Mouse (Mus musculus) T-cell, adult 2 months (primary cell): ENCODE data around the gene 4921504E06Rik.

Source experiments
- DNase-seq: peaks from one replicate; pipeline ENCODE4 v3.0.0; 2022; ENCODE audit warnings: low spot score

The 4921504E06Rik gene

DNA sequence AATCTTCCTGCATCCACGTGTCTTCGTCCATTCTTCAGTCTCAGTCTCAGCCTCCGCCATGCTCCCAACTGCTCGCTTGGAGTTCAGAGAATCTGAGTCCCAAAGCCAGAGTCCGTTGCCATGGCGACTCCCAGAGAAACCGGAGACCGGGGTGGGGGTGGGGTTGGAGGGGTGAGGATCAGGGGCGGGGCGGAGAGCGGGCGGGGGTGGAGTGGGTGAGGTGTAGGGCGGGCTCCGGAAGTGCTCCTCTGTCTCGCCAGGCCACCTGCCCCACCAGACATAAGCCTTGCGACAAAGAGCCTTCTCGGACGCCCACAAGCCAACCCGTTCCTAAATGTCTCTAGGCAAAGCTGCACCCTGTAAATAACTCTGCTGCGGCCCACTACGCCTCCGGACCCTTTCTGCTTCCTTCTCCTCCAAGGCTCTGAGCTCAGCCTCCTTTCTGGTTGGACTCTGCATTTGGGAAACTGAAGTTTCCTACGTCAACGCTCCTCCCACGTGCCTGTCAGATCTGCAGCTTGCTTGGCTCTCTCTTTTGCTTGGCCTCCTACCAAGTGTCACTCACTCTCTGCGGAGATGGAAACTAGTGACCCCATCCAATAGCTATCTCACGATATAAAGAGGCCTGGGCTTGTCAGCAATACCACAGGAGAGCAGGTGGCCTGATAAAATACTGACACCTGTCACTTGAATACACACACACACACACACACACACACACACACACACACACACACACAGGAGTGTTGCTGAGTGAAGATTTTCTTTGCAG is at the start of gene 4921504E06Rik:
4921504E06Rik (minus strand) TSS at position 94 of the 772 bp plus-strand sequence.
- DNase-seq: peak; percentile 66

DNA sequence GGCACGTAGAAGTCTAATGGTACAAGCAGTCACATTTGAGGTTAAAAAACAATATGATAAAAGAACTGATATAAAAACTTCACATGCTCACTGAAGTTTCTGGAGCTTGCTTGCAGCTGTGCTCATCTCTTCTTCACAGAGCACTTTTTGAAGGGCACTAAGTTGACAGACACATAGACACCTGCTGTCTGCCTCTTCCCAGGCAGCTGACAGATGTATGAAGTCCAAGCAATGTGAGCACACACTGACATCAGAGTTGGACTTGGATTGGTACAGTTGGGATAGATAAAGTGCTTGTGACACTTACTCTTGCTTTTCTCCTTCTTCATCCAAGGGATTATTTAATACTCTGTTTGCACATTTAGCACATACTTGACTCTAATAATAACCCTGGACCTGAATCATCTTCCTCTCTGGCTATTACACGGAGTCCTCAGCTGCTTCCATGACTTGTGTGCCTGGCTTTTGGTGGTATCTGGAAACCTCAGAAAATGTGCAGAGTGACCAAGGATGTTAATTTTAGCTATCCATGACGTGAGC is 47.7 kb upstream of the 4921504E06Rik start:
- DNase-seq: no peak

DNA sequence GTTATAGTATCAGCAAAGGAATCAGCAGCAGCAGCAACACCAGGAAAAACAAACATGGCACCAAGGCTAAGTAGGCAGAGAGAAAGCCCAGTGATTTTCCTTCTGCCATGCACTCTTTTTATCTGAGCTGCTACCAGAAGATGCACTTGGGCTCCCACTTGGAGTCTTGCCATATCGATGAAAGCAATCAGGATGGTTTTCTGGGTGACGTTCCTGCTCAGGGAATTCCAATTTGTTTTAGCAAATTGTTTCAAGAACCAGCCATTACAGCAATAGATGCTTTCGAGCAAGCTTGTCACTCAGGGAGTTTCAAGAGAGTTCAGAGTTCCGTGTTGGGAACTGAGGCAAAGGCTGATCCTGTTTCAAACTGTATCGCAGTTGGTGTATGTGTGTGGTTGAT is 47.1 kb upstream of the 4921504E06Rik start:
- no peak for DNase-seq

DNA sequence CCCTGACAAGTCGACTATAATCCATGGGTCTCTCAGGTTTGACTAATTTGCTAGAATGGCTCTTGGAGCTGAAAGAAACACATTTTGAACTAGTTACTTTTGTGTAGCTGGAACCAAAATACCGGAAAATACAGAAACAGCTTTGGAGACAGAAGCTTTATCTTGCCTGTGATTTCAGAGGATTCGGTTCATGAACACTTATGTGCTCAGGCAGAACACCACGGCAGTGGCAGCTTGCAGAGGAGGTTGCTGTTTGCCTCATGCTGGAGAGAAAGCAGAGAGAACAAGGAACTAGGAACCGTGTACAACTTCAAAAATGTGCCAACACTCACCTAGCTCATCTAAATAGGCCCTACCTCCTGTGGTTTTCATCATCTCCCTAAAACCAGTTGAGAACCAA is 46.1 kb upstream of the 4921504E06Rik start:
- DNase-seq: no peak

DNA sequence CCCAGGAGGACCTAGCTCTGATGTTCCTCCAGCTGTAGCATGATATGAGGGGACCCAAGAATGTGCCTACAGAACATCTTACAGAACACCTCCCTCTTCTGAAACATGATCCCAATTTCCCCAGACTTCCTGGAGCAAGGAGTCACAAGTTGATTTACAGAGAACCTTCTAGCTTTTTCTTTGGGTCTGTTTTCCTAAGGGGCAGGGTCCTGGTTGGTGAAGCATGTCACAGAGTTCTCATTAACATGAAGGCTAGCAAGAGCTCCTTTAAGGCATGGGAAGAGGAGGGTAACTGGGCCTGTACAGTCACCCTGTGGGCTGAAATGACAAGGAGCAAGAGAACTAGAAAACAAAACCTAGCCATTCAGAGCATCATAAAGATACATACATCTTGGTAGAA is 43.3 kb upstream of the 4921504E06Rik start:
- DNase-seq: no peak

DNA sequence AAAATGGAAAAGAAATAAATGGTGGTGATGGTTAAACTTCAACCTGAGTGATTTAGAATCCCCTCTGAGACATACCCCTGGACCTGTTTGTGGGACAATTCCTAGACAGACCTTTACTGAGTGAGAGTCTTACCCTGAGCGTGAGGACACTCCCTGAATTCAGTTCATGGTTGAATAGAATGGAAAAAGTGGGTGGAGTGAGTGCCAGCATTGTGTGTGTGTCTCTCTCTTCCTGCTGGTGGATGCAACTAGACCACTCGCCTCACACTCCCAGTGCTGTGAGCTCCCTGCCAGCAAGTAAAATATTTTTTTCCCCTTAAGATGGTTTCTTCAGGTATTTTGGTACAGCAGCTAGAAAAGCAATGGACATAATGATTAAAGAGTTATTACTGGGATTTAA is 42.7 kb upstream of the 4921504E06Rik start:
- DNase-seq: no peak

DNA sequence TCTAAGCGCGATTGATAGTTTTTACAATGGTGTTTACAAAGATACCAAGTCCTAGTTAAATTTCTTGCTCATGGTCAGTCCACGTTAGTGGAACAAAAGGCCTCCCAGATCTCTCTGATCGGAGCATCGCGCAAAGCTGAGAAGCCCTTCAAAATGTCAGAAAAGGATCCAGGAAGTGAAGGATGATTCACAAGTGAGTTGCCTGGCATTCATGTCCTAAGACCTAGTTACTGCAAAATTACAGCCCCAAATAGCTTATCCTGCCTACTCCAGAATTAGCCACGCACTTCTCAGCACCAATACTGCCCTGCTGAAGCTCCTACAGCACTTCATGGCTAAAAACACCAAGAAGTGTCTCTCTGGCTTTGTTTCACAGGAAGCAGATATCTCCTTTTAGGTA is 41.1 kb upstream of the 4921504E06Rik start:
- DNase-seq: no peak

DNA sequence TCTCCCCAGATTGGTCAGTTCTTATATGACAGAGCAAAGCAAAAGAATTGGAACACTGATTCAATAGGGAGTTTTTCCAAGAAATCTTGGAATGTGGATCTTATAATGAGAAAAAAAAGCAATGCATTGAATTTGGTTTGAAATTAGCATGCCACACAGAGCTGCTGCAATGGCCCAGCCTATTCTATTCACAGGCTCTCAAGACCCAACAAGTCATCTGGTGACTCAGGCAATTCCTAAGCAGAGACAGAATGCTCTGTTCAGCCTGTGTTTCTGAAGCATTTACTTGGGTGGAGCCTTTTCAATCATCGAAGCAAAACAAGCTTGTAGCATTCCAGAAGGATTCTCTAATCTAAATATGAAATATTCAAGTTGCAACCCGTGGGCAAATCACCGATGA is 26.1 kb upstream of the 4921504E06Rik start:
- DNase-seq: no peak

DNA sequence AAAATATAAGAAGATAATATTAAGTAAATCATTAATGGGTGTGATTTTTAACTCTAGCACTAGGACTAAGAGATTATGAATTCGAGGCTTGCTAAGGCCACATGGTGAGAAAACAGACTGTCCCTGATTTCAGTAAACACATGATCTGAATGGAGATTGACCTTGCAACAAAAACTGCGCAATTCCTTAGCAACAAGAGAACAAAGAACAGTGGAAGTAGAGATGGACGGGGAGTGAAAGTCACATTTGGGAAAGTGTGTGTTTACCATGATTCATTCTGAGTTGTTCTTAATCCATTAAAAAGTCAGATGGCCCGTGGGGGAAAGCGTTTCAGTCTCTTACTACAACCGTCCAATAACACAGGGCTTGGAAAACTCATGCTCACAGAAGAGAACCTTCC is 25.5 kb upstream of the 4921504E06Rik start:
- DNase-seq: no peak

DNA sequence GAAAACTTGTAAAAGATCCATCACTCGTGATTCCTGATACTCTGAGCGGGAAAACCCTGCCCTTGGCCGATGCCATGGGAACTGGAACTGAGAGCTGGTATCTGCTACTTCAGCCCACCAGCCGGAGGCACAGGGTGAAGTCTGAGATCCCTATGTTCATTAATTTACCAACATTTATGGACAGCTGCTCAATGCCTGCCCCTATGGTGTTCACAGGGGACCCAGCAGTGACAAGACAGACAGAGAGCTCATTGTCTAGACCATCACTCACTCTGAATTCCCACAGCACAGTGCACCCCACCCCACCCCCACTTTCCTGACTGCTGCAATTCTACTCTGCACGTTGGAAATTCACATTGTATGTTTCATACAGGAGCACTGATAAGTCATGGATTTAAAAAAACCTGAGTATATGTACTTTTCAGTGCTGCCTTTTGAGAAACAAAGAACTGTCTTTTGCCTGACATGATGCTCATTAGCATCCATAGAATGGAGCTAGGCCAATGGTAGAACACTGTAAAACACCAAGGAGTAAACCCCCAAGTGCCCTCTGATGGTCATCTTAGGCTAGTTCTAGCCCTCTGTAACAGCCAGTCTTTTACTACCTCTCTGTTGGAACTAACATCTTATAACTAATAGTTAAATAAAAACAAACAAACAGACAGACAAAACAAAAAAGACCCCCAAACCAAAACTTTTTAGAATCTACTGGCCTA is 8.6 kb upstream of the 4921504E06Rik start:
- DNase-seq: no peak

DNA sequence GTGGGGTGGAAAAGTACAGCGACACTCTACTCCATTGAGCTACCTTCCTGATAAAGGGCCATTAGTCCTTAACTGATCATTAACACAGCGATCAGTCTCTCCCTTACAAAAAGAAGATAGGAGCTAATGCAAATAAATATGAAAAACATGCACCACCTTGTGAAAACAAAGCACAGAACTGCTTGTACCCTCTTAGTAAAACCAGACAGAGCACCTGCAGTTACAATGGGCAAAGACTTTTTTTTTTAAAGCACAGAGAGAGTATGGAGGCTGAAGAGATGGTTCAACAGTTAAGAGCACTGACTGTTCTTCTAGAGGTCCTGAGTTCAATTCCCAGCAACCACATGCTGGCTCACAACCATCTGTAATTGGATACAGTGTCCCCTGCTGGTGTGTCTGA is 6.9 kb upstream of the 4921504E06Rik start:
- no peak for DNase-seq

DNA sequence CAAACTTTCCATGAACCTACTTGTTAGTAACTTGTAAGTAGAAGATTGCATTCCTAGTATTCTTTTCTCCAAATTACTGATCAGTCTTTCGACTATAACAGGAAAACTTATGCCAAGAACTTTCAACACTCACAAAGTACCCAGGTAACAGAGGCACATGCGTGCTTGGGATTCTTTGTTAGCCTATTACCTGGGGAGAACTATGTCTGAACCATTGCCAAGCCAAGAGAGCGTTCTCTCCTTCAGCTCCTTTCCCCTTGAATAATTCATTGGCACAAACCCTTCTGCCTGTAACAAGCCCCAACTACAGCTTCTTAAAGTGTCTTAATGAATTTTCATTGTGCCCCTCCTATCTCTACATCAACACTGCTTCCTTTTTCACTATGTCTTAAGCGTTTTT is 6.4 kb upstream of the 4921504E06Rik start:
- no peak for DNase-seq

DNA sequence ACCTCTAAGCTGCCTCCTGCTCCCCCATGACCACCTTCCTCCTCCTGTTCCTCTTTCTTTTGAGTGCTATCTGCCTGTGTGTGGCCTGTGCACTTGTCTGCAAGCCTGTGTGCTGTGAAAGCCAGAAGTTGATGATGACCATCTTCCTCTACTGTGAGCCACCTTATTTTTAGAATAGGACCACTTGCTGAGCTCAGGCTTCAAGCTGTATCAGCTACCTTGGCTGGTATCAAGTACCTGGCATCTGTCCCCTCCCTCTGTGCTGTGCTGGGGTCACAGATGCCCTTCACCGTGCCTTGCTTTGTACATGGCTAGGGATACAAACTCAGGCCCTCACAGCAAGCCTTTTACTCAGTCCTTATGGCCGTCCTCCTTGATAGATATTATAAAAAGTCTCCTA is 2.3 kb downstream of the 4921504E06Rik start:
- no peak for DNase-seq

DNA sequence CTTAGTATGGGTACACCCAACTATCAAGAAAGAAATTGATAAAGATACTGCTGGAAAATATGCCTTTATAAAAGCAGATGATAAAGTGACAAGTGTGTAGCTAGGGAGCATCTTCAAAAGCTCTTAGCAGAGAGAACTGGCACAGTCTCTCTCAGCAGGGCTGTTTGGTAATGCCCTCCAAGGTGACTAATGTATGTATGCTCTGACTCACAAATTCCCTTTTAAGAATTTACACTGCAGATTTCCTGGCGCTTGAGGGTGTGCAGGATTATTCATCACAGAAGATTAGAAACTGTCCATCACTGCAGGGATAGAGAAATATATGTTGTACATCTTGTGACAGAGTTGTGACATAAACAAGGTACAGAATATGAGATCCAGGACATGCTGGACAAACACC is 12.8 kb downstream of the 4921504E06Rik start:
- DNase-seq: no peak

DNA sequence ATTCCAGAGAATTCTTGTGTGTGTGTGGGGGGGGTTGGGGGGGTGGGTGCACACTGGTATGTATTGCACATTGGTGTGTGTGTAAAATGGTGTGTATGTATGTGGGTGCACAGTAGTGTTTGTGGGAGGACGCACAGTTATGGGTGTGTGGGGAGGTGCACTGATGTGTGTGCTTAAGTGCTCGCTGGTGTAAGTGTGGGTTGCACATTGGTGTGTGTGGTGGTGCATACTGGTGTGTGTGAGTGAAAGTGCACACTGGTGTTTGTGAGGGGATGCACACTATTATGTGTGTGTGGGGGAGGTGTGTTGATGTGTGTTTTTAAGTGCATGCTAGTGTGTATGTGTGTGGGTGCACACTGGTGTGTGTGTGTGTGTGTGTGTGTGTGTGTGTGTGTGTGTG is 24.3 kb downstream of the 4921504E06Rik start:
- DNase-seq: no peak

DNA sequence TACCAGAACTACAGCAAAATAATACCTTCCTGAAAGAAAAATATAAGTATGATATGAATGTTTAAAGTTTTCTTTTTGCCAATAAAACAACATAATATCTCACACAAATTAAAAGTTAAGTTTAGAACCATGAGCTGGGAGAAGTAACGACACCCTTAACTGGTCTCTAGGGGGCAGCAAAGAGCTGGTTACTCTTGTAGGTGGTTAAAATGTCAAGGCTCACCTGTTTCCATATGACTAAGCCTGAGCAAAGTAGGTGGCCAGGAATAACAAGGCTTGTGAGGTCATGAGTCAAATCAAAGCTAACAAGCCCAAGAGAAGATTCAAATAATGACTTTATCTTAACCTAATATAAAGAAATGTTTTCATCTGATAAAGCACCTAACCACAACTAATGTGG is 24.9 kb downstream of the 4921504E06Rik start:
- peak; percentile 62 for DNase-seq

DNA sequence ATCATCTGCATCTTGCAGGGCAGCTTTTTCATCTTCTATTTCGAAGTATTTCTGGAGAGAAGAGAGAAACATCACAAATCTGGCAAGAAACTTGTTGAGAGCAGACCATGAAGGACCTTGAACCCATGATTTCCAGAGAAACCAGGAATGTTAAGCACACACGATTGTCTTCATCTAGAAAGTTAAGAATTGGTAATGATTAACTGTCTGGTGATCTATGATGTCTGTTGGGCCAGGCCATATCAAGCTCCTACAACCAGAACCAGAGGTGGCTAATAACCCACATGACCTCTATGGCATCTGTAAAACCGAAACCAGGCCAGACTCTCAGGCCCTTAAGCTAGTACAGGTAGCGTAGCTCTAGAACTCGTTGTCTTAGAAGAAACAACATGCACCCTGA is 29.6 kb downstream of the 4921504E06Rik start:
- DNase-seq: no peak

DNA sequence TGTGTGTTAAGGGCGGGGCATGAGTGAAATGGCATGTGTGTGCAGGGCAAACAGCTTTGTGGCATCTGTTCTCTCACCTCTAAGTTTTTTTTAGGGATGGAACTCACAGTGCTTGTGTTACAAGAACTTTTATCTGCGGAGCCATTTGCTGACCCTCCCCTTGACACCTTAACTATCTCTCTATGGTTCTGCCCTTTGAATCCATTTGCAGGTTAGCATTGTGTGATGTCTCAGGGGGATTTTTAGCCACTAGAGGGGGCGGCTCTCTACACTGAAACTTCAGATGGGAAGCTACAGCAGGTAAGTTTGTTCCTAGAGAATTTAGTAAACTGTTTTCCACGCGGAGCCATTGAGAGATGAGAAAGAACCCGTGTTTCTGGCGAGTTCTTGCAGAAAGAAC is 32.1 kb downstream of the 4921504E06Rik start:
- peak; percentile 5 for DNase-seq

DNA sequence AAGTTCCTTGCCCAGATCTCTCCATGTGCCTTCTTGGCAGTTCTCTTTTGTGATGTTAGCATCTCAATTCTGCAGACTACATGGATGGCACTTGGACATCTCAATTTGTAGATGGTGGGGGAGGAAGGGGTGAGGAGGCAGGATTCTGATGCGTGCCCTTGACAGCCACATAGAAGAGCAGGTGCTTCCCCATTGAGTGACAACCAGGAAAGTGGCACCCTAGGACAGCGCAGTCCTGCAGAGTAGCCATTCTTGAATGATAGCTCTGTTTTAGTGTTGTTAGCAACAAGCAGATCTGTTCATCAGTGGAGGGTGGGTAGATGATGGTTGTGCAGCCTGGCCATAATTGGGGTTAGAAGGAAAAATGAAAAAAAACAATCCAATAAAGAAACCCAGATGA is 33.1 kb downstream of the 4921504E06Rik start:
- no peak for DNase-seq

DNA sequence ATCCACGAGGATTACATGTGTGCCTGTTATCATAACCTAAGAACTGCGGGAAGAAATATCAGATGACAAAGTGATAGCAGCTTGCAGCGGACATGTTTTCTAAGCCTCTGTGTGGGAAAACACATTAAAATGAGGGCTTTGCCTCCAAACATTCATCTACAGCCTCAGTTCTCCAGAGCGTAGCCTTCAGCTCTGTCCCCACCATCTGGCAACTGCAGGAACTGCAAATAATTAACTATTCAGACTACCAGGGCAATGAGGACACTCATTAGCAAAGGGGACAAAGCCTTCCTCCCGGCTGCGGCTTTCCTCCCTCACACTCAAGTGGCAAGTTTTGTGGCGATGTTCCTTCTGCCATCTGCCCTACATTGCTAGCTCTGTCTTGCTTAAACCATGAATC is 33.9 kb downstream of the 4921504E06Rik start:
- DNase-seq: peak; percentile 11

DNA sequence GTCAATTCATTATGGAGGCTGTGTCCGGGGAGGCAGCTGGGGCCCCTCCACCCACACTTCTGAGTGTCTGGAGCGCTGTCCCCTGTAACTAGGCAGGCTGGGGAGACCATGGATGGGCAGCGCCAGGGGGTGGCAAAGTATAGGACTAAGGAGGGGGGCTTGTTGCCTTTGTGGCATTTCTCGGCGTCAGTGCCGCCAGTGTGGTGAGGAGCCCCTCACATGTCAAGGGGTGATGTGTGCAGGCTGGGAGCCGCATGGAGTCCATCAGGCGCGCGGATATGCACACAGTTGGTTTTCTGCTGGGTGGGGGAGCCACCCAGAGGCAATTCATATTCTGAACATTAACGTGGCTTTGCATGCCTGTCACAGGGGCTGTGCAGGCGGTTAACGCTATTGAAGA is 35.8 kb downstream of the 4921504E06Rik start:
- DNase-seq: no peak

DNA sequence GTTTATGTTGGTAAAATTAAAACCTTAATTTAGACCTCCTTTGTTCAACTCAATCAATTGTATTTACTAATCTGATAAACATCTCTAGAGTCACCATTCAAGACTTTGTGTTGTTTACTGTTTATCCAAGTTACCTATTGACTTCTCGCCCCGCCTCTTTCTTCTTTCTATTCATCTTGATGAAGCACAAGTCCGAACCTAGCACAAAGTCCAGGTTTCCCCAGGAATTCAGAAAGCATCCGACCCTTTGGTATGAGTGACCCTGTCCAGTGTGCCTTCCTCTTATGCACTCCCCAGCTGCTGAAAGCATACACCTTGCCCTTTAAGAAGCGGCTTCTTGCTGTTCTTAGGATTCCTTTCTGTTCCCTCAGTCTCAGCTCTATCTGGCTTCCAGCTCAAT is 41.3 kb downstream of the 4921504E06Rik start:
- no peak for DNase-seq

DNA sequence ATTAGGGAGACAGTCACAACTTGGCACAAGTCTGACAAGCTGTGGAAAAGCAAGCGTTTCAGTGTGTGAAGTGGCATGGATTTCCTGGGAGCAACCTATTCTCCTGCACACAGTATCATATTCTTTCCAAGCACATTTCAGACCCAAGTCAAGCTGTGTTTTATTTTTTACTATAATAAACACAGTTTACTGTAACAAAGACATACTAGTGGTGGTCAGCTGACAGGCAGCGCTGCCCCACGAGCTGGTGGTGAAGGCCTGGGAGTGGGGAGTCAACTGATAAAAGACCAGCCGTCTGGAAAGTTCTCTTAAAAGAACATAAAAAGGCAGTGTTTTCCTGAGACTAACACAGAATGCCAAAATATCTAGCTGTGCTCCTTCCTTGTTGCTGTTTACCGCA is 42.7 kb downstream of the 4921504E06Rik start:
- no peak for DNase-seq
